Mouse (Mus musculus): Measurements from ENCODE around the gene Qrich2. TPM values are rescaled to one million over a fixed set of nuclear protein-coding genes. Genes with fewer than 3 reads are reported as not detected.

Gene Qrich2
- total RNA-seq (2021): under 1 TPM in 1 of 2 experiments, not detected in 1; 0.17 TPM
- long read RNA-seq, experiment 1: 0 reads
- long read RNA-seq, experiment 2: 0 reads

GRCm38 (mm10) chr11:116466141-116466540 lies at the start of gene Qrich2:
TSS of gene Qrich2 (minus strand) at chr11:116466241.
- no peak for TF ChIP-seq CTCF (conservative IDR thresholded peaks at IDR 0.05)
- no peak for DNase-seq (ENCODE audit: low spot score in 2 of 2)
- H3K4me3 ChIP-seq: no peak within 1 kb of the TSS
- no peak within 1 kb of the TSS for H3K27ac ChIP-seq

- Histone ChIP-seq H3K4me3 (no peak overlapping the region), H3K27ac (no peak overlapping the region)
- no peak for TF ChIP-seq CTCF (conservative IDR thresholded peaks at IDR 0.05)
- no peak for DNase-seq (ENCODE audit: low spot score in 2 of 2)
Observed at GRCm38 (mm10) chr11:116515330-116516020, 49.4 kb upstream of the Qrich2 start.

GRCm38 (mm10) chr11:116513531-116514038 lies 47.5 kb upstream of the Qrich2 start:
- no peak for DNase-seq (ENCODE audit: low spot score in 2 of 2)
- no peak for TF ChIP-seq CTCF (conservative IDR thresholded peaks at IDR 0.05)
- Histone ChIP-seq H3K27ac (peak overlapping the region; percentile 61; the same call in 1 of the 2 replicates), H3K4me3 (no peak overlapping the region)

GRCm38 (mm10) chr11:116512987-116513386 lies 46.9 kb upstream of the Qrich2 start:
- peak overlapping the region; percentile 61 for H3K27ac ChIP-seq
- no peak for TF ChIP-seq CTCF (conservative IDR thresholded peaks at IDR 0.05)
- peak in 1 of 2 experiments; percentile 40 for DNase-seq (ENCODE audit: low spot score in 2 of 2)
- no peak overlapping the region for H3K4me3 ChIP-seq

- no peak for TF ChIP-seq CTCF (conservative IDR thresholded peaks at IDR 0.05)
- no peak for DNase-seq (ENCODE audit: low spot score in 2 of 2)
- Histone ChIP-seq H3K4me3 (no peak overlapping the region), H3K27ac (no peak overlapping the region)
Observed at GRCm38 (mm10) chr11:116512154-116512553, 46.1 kb upstream of the Qrich2 start.

GRCm38 (mm10) chr11:116511301-116511868 lies 45.3 kb upstream of the Qrich2 start:
- H3K4me3 ChIP-seq: no peak overlapping the region
- H3K27ac ChIP-seq: no peak overlapping the region
- no peak for TF ChIP-seq CTCF (conservative IDR thresholded peaks at IDR 0.05)
- DNase-seq (ENCODE audit: low spot score in 2 of 2): no peak

- TF ChIP-seq CTCF (conservative IDR thresholded peaks at IDR 0.05): no peak
- no peak overlapping the region for H3K27ac ChIP-seq
- DNase-seq (ENCODE audit: low spot score in 2 of 2): no peak
- no peak overlapping the region for H3K4me3 ChIP-seq
Observed at GRCm38 (mm10) chr11:116508689-116509088, 42.6 kb upstream of the Qrich2 start.

- DNase-seq (ENCODE audit: low spot score in 2 of 2): no peak
- Histone ChIP-seq H3K27ac (no peak overlapping the region), H3K4me3 (no peak overlapping the region)
- no peak for TF ChIP-seq CTCF (conservative IDR thresholded peaks at IDR 0.05)
Observed at GRCm38 (mm10) chr11:116506151-116506875, 40.3 kb upstream of the Qrich2 start.

GRCm38 (mm10) chr11:116505573-116505972 lies 39.5 kb upstream of the Qrich2 start:
- Histone ChIP-seq H3K27ac (no peak overlapping the region), H3K4me3 (no peak overlapping the region)
- DNase-seq (ENCODE audit: low spot score in 2 of 2): no peak
- no peak for TF ChIP-seq CTCF (conservative IDR thresholded peaks at IDR 0.05)

- no peak for TF ChIP-seq CTCF (conservative IDR thresholded peaks at IDR 0.05)
- Histone ChIP-seq H3K27ac (no peak overlapping the region), H3K4me3 (no peak overlapping the region)
- DNase-seq (ENCODE audit: low spot score in 2 of 2): no peak
Observed at GRCm38 (mm10) chr11:116504516-116504915, 38.5 kb upstream of the Qrich2 start.

GRCm38 (mm10) chr11:116501005-116501746 lies 35.1 kb upstream of the Qrich2 start:
- peak; percentile 70 for TF ChIP-seq CTCF (conservative IDR thresholded peaks at IDR 0.05)
- DNase-seq (ENCODE audit: low spot score in 2 of 2): peak; percentile 49 to 61
- Histone ChIP-seq H3K27ac (peak overlapping the region; percentile 64), H3K4me3 (no peak overlapping the region)

GRCm38 (mm10) chr11:116499018-116499417 lies 33.0 kb upstream of the Qrich2 start:
- Histone ChIP-seq H3K4me3 (no peak overlapping the region), H3K27ac (no peak overlapping the region)
- peak; percentile 37 for TF ChIP-seq CTCF (conservative IDR thresholded peaks at IDR 0.05)
- no peak for DNase-seq (ENCODE audit: low spot score in 2 of 2)

Measured in layer of hippocampus, adult 2 months (tissue).